Mouse (Mus musculus): ENCODE results near the gene Ppfibp2. TPM values are rescaled to one million over a fixed set of nuclear protein-coding genes. Genes with fewer than 3 reads are reported as not detected.
A peak's percentile ranks its signal among the peaks of the same experiment; 100 is the strongest.

Ppfibp2 gene
- total RNA-seq, 2 experiments from 2014 or later: 6.9 TPM

DNA sequence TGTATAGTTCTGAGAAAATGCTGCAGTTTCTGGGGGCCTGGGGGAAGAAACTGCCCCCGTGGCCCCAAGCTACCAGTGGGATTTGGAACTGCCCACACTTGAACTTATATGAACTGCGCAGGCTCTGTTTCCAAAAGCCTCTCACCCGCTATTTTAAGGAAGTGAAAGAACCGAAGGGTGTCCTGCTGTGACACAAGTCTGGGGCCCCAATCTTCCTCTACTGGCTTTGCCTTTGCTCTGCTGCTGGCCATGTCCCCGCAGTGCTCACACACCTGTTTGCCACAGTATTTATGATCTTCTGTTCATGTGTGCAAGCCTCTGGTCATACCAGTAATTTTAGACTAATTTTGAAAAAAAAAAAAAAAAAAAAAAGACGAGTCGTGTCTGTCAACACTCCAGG lies 1.1 kb upstream of the Ppfibp2 start:
- no peak for TF ChIP-seq CTCF (IDR thresholded peaks at IDR 0.05)
- DNase-seq (ENCODE audit: extremely low spot score in 1 of 2, low spot score in 2 of 2): no peak
- peak overlapping the region; percentile 64; the same call in 1 of the 2 replicates for H3K27ac ChIP-seq
- H3K4me3 ChIP-seq: no peak overlapping the region
- intact Hi-C loops (cut with DNase I): no loop called here

DNA sequence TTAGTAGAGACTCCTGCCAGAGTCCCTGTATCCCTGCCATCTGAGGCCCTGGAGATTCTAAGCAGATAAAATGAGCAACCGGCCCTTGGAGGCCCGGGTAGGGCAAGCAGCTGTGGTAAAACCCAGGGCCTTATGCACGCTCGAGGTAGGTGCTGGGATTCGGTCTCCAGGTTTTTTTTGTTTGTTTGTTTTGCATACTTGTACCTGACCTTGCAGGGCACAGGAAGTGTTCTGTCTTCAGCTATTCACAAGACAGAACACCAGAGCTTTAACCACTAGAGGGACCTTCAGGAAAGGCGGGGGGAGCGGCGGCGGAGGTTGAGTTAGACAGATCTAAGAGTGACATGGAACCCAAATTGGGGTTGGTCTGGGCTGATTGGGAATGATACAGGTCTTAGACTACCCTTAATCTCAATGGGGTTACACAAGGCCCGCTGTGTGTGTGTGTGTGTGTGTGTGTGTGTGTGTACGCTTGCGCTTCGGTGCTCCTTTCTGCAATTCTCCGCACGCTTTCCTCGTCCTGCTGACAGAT lies 616 bp upstream of the Ppfibp2 start:
- peak; percentile 66 for TF ChIP-seq CTCF (IDR thresholded peaks at IDR 0.05)
- peak; percentile 25 to 32 for DNase-seq (ENCODE audit: extremely low spot score in 1 of 2, low spot score in 2 of 2)
- peak overlapping the region; percentile 64 for H3K27ac ChIP-seq
- peak overlapping the region; percentile 55 for H3K4me3 ChIP-seq
- intact Hi-C loops (cut with DNase I): no loop called here

DNA sequence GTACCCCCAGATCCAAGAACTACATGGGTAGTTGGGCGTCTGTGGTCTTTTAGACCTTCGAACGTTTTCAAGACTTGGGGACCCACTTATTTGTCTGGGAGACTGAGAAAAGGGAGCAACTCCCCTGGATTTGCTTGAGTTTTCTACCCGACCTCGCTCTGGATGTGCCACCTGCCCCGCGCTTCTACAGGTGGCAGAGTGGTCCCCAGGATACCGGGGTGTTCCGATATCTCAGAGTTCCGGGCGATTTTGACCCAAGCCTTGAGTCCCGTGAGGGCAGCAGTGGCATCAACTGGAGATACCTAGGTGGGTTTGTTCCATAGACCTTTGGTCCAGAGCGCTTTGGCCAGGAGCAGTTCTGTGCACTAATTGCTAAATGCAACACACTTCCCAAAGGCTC lies 419 bp downstream of the Ppfibp2 start:
- Histone ChIP-seq H3K4me3 (peak overlapping the region; percentile 55), H3K27ac (peak overlapping the region; percentile 13; the same call in 1 of the 2 replicates)
- intact Hi-C loops (cut with DNase I): loop anchor here (5.0 kb wide), 2 partner anchors 62 to 152 kb away; no protein-coding TSS in a partner anchor
- DNase-seq (ENCODE audit: extremely low spot score in 1 of 2, low spot score in 2 of 2): no peak
- TF ChIP-seq CTCF (IDR thresholded peaks at IDR 0.05): no peak

DNA sequence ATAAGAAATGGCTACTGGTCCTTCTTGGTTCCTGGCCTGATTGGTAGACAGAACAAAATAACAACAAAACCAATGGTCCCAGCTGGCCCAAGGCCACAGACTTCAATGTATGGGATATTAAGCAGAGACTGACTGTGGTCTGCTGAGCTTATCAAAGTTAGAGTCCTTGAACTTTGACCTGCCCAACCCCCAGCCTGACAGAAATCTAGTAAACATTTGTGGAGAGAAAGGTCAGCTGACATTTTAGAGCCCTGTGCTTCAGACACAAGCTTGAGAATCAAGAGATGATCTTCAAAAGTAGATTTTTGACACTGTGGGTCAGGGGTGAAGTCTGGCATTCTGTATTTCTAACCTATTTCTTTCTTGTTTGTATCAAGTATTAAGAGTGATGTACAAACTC lies 1.7 kb downstream of the Ppfibp2 start:
- TF ChIP-seq CTCF (IDR thresholded peaks at IDR 0.05): no peak
- DNase-seq (ENCODE audit: extremely low spot score in 1 of 2, low spot score in 2 of 2): no peak
- H3K4me3 ChIP-seq: no peak overlapping the region
- intact Hi-C loops (cut with DNase I): loop anchor here (5.0 kb wide), 2 partner anchors 61 to 151 kb away; no protein-coding TSS in a partner anchor
- no peak overlapping the region for H3K27ac ChIP-seq

DNA sequence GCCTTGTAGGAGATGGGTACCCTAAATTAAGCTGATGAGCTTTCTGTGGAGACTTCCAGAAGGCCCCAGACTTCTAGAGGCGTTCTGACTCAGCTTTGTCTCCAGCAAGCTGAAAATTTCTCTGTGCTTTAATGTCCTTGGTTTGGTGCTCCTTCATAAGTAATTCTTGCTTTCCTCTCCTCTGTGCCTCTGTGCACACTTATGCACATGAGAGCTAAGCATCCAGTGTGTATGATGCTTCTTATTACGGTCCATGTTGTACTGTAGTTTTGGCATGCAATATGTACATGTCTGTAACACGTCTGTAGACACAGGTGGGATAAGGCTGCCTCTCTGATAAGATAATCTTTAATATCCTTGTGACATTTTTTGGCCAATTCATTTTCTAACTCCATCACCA lies 2.9 kb downstream of the Ppfibp2 start:
- DNase-seq (ENCODE audit: extremely low spot score in 1 of 2, low spot score in 2 of 2): no peak
- Histone ChIP-seq H3K4me3 (no peak overlapping the region), H3K27ac (no peak overlapping the region)
- intact Hi-C loops (cut with DNase I): loop anchor here (5.0 kb wide), 2 partner anchors 59 to 149 kb away; no protein-coding TSS in a partner anchor
- TF ChIP-seq CTCF (IDR thresholded peaks at IDR 0.05): no peak

DNA sequence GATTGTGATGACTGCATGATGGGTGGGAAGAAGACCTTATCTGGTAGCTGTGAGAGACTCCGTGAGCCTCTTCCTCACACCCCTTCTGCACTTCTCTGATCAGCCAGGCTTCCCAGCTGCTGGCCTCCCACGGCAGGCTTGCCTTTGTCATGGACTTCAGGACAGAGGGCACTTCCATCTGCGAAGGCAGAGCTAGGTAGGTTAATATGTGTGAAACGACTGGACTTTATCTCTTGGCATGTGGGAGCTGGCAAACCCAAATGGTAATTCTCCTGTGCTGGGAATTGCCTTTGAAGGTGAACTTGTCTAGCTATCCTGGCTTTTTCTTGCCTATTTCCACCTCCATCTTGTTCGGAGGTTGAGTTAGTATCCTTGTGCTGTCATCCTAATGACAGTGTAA lies 5.6 kb downstream of the Ppfibp2 start:
- DNase-seq (ENCODE audit: extremely low spot score in 1 of 2, low spot score in 2 of 2): no peak
- intact Hi-C loops (cut with DNase I): no loop called here
- TF ChIP-seq CTCF (IDR thresholded peaks at IDR 0.05): no peak

DNA sequence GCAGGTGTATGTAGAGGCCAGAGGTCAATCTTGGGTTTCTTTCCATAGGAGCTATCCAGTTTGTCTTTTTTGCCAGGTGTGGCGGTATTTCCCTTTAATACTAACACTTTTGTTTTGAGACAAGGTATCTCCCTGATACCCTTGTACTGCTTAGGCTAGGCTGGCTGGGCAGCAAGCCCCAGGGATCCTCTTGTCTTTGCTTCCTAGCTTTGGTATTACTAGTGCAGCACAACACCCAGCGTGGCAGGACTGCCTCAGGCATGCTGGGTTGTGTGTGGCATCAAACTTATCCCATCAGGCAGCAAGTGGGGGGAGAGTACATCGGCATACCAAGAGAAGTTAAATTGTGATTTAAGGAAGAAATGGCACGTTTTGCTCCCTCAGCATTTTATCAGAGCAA lies 7.5 kb downstream of the Ppfibp2 start:
- no peak overlapping the region for H3K27ac ChIP-seq
- intact Hi-C loops (cut with DNase I): no loop called here
- TF ChIP-seq CTCF (IDR thresholded peaks at IDR 0.05): no peak

More for the DNA sequence above, 5.6 kb downstream of the Ppfibp2 start:
- Histone ChIP-seq H3K27ac (no peak overlapping the region), H3K4me3 (no peak overlapping the region)

DNA sequence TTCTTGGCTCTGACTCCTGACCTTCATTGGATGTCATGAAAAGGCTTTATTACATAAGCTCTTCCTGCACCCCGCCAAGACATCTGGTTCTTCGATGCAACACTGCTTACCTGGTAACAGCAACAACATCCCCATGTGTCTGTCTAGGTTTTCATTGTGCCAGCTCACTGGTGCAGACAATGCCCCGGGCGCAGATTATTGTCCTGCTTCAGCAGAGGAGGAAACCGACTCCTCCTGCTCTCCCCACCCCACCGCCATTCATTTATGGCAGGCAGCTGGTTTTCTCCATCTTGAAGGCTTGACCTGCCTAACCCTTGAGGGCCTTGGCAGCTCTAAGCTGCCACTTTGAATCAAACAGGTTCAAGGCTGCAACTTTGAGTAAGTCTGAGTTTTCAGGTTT lies 7.9 kb downstream of the Ppfibp2 start:
- Histone ChIP-seq H3K27ac (no peak overlapping the region), H3K4me3 (no peak overlapping the region)
- no peak for TF ChIP-seq CTCF (IDR thresholded peaks at IDR 0.05)
- DNase-seq (ENCODE audit: extremely low spot score in 1 of 2, low spot score in 2 of 2): no peak
- intact Hi-C loops (cut with DNase I): no loop called here

More for the DNA sequence above, 7.5 kb downstream of the Ppfibp2 start:
- no peak for DNase-seq (ENCODE audit: extremely low spot score in 1 of 2, low spot score in 2 of 2)
- H3K4me3 ChIP-seq: no peak overlapping the region

DNA sequence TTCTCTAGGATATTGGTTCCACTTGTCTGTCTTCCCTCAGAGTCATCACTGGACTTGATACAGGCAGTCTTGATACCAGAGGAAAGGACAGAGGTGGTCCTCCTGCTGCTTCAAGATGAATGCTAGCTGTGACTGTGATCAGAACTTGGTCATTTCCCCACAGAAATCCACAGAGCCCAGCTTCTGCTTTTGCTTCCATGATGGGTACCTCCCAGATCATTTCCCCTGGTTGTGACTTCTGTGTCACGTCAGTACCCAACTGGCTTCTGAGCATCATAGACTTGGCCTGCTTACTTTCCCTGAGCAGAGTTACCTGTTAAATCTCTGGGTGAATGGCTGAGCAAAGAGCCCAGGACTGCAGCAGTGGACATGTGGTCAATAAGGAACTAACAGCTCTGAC lies 12.8 kb downstream of the Ppfibp2 start:
- DNase-seq (ENCODE audit: extremely low spot score in 1 of 2, low spot score in 2 of 2): no peak
- TF ChIP-seq CTCF (IDR thresholded peaks at IDR 0.05): no peak
- intact Hi-C loops (cut with DNase I): no loop called here
- Histone ChIP-seq H3K4me3 (no peak overlapping the region), H3K27ac (no peak overlapping the region)

DNA sequence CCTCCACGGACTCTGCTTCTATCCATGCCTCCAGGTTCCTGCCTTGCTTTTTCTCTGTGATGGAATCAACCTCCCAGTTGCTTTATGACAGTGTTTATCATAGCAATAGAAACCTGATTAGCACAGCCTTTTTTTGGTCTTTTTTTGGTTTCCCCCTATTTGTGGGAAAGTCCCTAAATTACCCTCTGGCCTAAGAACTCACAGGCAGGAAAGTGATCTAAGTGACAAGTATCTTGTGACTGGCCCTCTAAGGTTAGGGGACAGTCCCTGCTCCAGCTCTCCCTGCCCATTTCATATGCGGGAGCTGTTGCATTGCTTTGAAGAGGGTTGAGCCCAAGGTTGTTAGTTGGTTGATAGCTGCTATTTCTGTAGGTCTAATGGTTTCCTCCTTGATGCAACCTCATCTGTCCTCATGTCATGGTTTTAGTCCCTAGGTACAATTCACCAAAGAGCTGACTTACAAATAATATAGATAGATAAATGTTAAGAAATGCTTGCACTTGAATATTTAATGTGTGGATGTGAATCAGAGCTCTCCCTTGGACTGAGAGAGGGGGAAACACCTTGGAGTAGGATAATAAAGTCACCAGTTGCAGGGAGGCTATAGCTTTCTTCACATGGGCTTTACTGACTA lies 14.7 kb downstream of the Ppfibp2 start:
- Histone ChIP-seq H3K4me3 (no peak overlapping the region), H3K27ac (no peak overlapping the region)
- DNase-seq (ENCODE audit: extremely low spot score in 1 of 2, low spot score in 2 of 2): no peak
- intact Hi-C loops (cut with DNase I): no loop called here
- no peak for TF ChIP-seq CTCF (IDR thresholded peaks at IDR 0.05)

DNA sequence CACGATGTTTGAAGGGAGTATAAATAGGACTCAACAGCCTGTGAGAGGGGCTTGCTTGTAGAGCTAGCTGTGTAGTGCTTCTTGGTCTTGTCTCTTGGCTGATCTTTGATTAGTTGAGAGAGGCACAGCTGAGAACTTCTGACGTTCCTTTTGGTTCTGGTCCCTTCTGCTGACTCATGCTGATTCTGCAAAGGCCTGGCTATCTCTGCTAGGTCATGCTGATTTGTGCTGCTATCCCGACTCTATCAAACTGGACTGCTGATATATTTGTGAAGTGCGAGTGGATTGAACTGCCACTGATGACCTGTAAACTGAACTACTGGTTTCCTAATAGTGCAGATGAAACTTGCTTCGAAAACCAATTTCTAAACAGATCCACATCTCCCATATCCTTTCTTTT lies 15.9 kb downstream of the Ppfibp2 start:
- intact Hi-C loops (cut with DNase I): no loop called here
- H3K4me3 ChIP-seq: no peak overlapping the region
- TF ChIP-seq CTCF (IDR thresholded peaks at IDR 0.05): no peak
- no peak overlapping the region for H3K27ac ChIP-seq
- DNase-seq (ENCODE audit: extremely low spot score in 1 of 2, low spot score in 2 of 2): no peak

DNA sequence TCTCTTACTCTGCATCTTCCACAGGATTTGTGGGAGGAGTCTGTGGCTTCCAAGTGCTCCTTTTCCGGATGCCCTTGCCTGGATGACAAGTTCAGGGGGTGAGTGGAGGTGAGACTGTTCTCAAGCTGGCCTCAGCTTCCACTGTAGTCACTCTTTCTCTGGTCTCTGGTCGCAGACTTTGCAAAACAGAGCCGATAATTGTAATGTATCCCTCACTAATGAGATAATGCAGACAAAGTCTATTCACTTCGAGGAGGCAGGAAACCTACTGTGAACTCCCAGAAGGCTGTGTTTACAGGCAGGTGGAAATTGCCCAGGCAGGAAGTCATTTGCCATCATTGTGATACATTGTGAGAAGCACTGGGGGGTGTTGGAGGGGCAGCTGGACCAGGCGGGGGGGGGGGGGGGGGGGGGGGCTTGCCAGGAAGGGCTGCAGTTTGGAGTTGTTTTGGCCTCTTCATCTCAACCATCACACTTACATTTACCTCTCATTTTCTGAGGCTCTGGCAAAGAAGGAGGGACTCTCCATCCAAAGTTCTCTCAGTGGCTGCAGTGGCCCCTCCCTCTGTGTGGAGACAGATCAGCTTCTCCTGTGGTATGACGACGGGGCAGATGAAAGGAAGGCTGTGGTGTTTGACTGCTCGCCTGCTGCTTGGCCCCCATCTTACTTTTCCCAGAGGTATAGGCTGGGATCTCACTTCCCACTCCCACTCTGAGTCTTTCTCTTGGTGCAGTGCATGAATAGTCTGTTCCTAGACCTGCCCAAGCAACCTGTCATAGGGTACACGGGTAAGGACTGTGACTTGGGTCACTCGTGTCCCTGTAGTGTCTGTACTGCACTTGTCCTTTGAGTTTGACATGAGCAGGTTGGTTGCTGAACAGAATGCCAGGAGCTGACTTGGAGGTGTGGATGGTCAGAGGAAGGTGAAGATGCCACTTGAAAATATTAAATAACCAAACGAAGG lies 23.3 kb downstream of the Ppfibp2 start:
- TF ChIP-seq CTCF (IDR thresholded peaks at IDR 0.05): no peak
- DNase-seq (ENCODE audit: extremely low spot score in 1 of 2, low spot score in 2 of 2): no peak
- Histone ChIP-seq H3K27ac (no peak overlapping the region), H3K4me3 (no peak overlapping the region)
- intact Hi-C loops (cut with DNase I): no loop called here

All from left cerebral cortex, adult 2 months (tissue).